Mouse (Mus musculus) embryonic fibroblast, embryonic 13.5 days (primary cell): ENCODE data around the gene Tert.

Experiments
- CTCF ChIP-seq: IDR thresholded peaks from 2 replicates; pipeline ENCODE4 v1.5.1; 2011; ENCODE audit warnings: mild to moderate bottlenecking, control low read depth, low read length, moderate library complexity, borderline replicate concordance; ENCODE audit not compliant: insufficient read depth
- POLR2A ChIP-seq: IDR thresholded peaks from 2 replicates; pipeline ENCODE4 v1.6.1; 2011; ENCODE audit warnings: low read depth, mild to moderate bottlenecking, control low read depth, low read length, moderate library complexity

DNA sequence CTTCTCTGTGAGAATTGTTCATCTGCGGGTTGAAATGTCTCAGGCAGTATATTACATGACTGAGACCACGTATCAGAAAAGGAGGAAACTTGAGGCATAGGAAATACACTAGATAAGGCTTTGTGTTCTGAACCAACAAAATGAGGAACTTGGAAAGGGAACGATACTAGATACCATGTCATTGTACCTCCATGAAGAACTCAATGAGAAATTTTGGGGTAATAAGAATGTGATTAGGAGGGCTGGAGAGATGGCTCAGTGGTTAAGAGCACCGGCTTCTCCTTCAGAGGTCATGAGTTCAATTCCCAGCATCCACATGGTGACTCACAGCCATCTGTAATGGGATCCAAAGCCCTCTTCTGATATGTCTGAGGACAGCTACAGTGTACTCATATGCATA is 26.5 kb upstream of the Tert start:
- TF ChIP-seq CTCF (no peak), POLR2A (no peak)
